ENCODE assay signal across 8 mouse cellular contexts in the genomic region with DNA sequence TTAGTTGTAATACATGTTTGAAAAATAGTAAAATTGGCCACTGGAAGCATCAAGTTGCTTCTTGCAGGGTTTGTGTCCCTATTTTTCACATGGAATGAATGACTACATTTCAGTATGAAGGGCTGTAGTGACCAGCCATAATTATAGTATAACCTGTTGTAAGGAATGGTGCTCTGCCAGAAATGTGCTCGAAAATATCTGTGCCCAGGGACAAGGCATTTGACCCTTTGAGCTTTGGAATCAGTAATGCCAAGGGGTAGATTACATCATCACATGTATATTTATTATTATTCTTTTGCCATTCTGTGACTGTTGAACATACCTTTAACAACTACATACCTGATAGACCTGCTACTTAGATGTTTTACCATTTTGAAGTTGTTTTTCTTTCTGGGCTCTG. TPM values are rescaled to one million over a fixed set of nuclear protein-coding genes. Genes with fewer than 3 reads are reported as not detected.
DNase-seq lines count a peak whose midpoint lies in the region; ATAC-seq and TF ChIP-seq lines count a peak whose summit lies in the region.
"Had no signal": no experiment of that assay in that cellular context is flagged by ENCODE, and none has a peak within 500 bp of the region (broad histone marks: within the 10 kb centered on the region; RNA-seq: fewer than 3 reads in every experiment).

No protein-coding gene starts in this region.

- no peak overlapping the region for H3K9ac ChIP-seq in kidney, embryonic 15.5 days
- no peak overlapping the region for H3K9ac ChIP-seq in embryonic facial prominence, embryonic 15.5 days
- no peak overlapping the region for H3K9ac ChIP-seq in intestine, embryonic 14.5 days (ENCODE audit: low read length)
- no peak overlapping the region for H3K9ac ChIP-seq in midbrain, postnatal 0 days (replicated peaks; ENCODE audit: low read length, poor library complexity, severe bottlenecking)

- ATAC-seq in kidney, embryonic 15.5 days (replicated peaks; ENCODE audit: low FRiP score), result no peak
- ATAC-seq in embryonic facial prominence, embryonic 15.5 days (ENCODE audit: insufficient number of reproducible peaks, low FRiP score, low TSS enrichment, low read depth), result no peak
- no peak for ATAC-seq in intestine, embryonic 14.5 days (replicated peaks; ENCODE audit: low FRiP score, low TSS enrichment, low read depth)
- ATAC-seq in midbrain, postnatal 0 days (ENCODE audit: low FRiP score), result no peak
- no peak for ATAC-seq in activated CD4-positive, CD25-positive, alpha-beta regulatory T cell, adult 4 months

- no peak for DNase-seq in kidney, adult 18-20 months
- no peak for DNase-seq in intestine, embryonic 14.5 days (ENCODE audit: low spot score)
- no peak for DNase-seq in midbrain, postnatal 0 days (ENCODE audit: low spot score)
- DNase-seq in cerebellum, postnatal 36 days, result no peak
- DNase-seq: gastrocnemius, postnatal 25 days had no signal

- no peak overlapping the region for H3K27ac ChIP-seq in kidney, embryonic 15.5 days
- no peak overlapping the region for H3K27ac ChIP-seq in embryonic facial prominence, embryonic 15.5 days (replicated peaks)
- H3K27ac ChIP-seq in intestine, embryonic 14.5 days (ENCODE audit: low read depth), result no peak overlapping the region
- H3K27ac ChIP-seq in midbrain, postnatal 0 days (ENCODE audit: low read depth, low read length), result no peak overlapping the region

- no peaks in the 10 kb centered on the region for H3K27me3 ChIP-seq in kidney, embryonic 15.5 days
- H3K27me3 ChIP-seq in embryonic facial prominence, embryonic 15.5 days, result no peaks in the 10 kb centered on the region
- H3K27me3 ChIP-seq in intestine, embryonic 14.5 days (replicated peaks; ENCODE audit: control insufficient read depth, insufficient read depth, low read length), result no peaks in the 10 kb centered on the region
- H3K27me3 ChIP-seq in midbrain, postnatal 0 days (ENCODE audit: insufficient read depth, low read length), result no peaks in the 10 kb centered on the region

- no peak for TF ChIP-seq CTCF in midbrain, postnatal 0 days (IDR thresholded peaks at IDR 0.05)

- 0 out of 2 replicates have a peak overlapping the region, but pooled peaks have one; percentile 2 for H3K4me3 ChIP-seq in kidney, embryonic 15.5 days (replicated peaks)
- H3K4me3 ChIP-seq in embryonic facial prominence, embryonic 15.5 days (replicated peaks), result 0 out of 2 replicates have a peak overlapping the region, but pooled peaks have one; percentile 6
- H3K4me3 ChIP-seq in intestine, embryonic 14.5 days (ENCODE audit: low read depth, low read length), result peak overlapping the region; percentile 81; the same call in 1 of the 2 replicates
- H3K4me3 ChIP-seq in midbrain, postnatal 0 days (ENCODE audit: low read depth, low read length), result peak overlapping the region; percentile 97; the same call in 1 of the 2 replicates

- H3K4me1 ChIP-seq in kidney, embryonic 15.5 days, result peaks cover 20% of the 10 kb centered on the region
- H3K4me1 ChIP-seq in embryonic facial prominence, embryonic 15.5 days, result peaks cover 13% of the 10 kb centered on the region
- peaks cover 16% of the 10 kb centered on the region for H3K4me1 ChIP-seq in intestine, embryonic 14.5 days (replicated peaks; ENCODE audit: control insufficient read depth, insufficient read depth, low read length)
- H3K4me1 ChIP-seq in midbrain, postnatal 0 days (ENCODE audit: insufficient read depth, low read length), result peaks cover 12% of the 10 kb centered on the region

- no peaks in the 10 kb centered on the region for H3K36me3 ChIP-seq in kidney, embryonic 15.5 days
- H3K36me3 ChIP-seq in embryonic facial prominence, embryonic 15.5 days, result no peaks in the 10 kb centered on the region
- no peaks in the 10 kb centered on the region for H3K36me3 ChIP-seq in intestine, embryonic 14.5 days (ENCODE audit: control insufficient read depth, insufficient read depth, low read length)
- H3K36me3 ChIP-seq in midbrain, postnatal 0 days (ENCODE audit: insufficient read depth, low read length), result no peaks in the 10 kb centered on the region

- no peaks in the 10 kb centered on the region for H3K9me3 ChIP-seq in kidney, embryonic 15.5 days (replicated peaks)
- H3K9me3 ChIP-seq in embryonic facial prominence, embryonic 15.5 days (replicated peaks), result no peaks in the 10 kb centered on the region
- H3K9me3 ChIP-seq in intestine, embryonic 14.5 days (ENCODE audit: control insufficient read depth, low read length), result no peaks in the 10 kb centered on the region
- no peaks in the 10 kb centered on the region for H3K9me3 ChIP-seq in midbrain, postnatal 0 days (ENCODE audit: low read length)

- 34% methylated on average over 1 of the region's 1 CpGs for WGBS in kidney, embryonic 15.5 days
- WGBS in embryonic facial prominence, embryonic 15.5 days, result 49% methylated on average over 1 of the region's 1 CpGs
- WGBS in intestine, embryonic 14.5 days, result 57% methylated on average over 1 of the region's 1 CpGs
- 40% methylated on average over 1 of the region's 1 CpGs for WGBS in midbrain, postnatal 0 days

- H3K4me2 ChIP-seq in kidney, embryonic 15.5 days, result peak overlapping the region; percentile 83
- H3K4me2 ChIP-seq in embryonic facial prominence, embryonic 15.5 days (replicated peaks), result 0 out of 2 replicates have a peak overlapping the region, but pooled peaks have one; percentile 19
- H3K4me2 ChIP-seq in intestine, embryonic 14.5 days (ENCODE audit: low read length), result peak overlapping the region; percentile 86
- H3K4me2 ChIP-seq in midbrain, postnatal 0 days (ENCODE audit: low read depth, low read length, poor library complexity, severe bottlenecking), result peak overlapping the region; percentile 57

RNA-seq across cellular contexts. Expression of gene Ppm1a, which starts 5.9 kb away (rescaled TPM):
- 43.0 and 43.8 TPM in 2 replicates for polyA plus RNA-seq in kidney, embryonic 15.5 days (2015; fragmentation: Nextera tagmentation; extraction: Ambion mirVana)
- 55.4 and 55.6 TPM in 2 replicates for polyA plus RNA-seq in embryonic facial prominence, embryonic 15.5 days (2015; fragmentation: Nextera tagmentation; extraction: Ambion mirVana)
- polyA plus RNA-seq in intestine, embryonic 14.5 days (2014; fragmentation: Nextera tagmentation; extraction: Ambion mirVana), result 65.8 and 83.3 TPM in 2 replicates
- 170 and 198 TPM in 2 replicates for total RNA-seq in midbrain, postnatal 0 days (2014; rRNA removed)
- polyA plus RNA-seq in midbrain, postnatal 0 days (2015; fragmentation: Nextera tagmentation; extraction: Ambion mirVana), result 70.6 and 79.3 TPM in 2 replicates
- polyA plus RNA-seq in activated CD4-positive, CD25-positive, alpha-beta regulatory T cell, adult 4 months (2017; shearing (Covaris generic)), result 10 to 100 TPM; 18.6 to 31.9 TPM

Comparison
In these comparisons a context has a peak if more than half of its experiments do, and no peak if none do; other contexts are left out.
1. H3K4me2 ChIP-seq: peak in every context shown above with its lines; median percentile 86 in intestine, embryonic 14.5 days; 83 in kidney, embryonic 15.5 days; 57 in midbrain, postnatal 0 days; 19 in embryonic facial prominence, embryonic 15.5 days.
2. H3K4me3 ChIP-seq: peak in every context shown above with its lines; median percentile 97 in midbrain, postnatal 0 days; 81 in intestine, embryonic 14.5 days; 6 in embryonic facial prominence, embryonic 15.5 days; 2 in kidney, embryonic 15.5 days.